Mouse (Mus musculus) Patski (cell line): ENCODE measurements around the gene Chd9. TPM values are rescaled to one million over a fixed set of nuclear protein-coding genes. Genes with fewer than 3 reads are reported as not detected.
A peak's percentile ranks its signal among the peaks of the same experiment; 100 is the strongest.
"Not testable (repeated sequence)": the region's sequence is repeated elsewhere in the genome, so short reads cannot be mapped to it uniquely, and the experiment has no call there.

ENCODE experiments used
- ATAC-seq: fragments of 100-300 bp; one replicate; pipeline ENCODE4 v1.8.0; 2021
- CTCF ChIA-PET: fragments of 350-600 bp; sonication (Branson Sonifier 250); formaldehyde crosslinking; loops from one replicate; lab custom pipeline; 2022; ENCODE audit warnings: inconsistent platforms; lab: Charles Lee
- POLR2A ChIA-PET: fragments of 350-600 bp; sonication (Branson Sonifier 250); formaldehyde crosslinking; loops from one replicate; lab custom pipeline; 2022; ENCODE audit warnings: antibody characterized with exemption, inconsistent platforms; lab: Charles Lee
- DNase-seq: peaks from one replicate; pipeline ENCODE4 v3.0.0-alpha.2; 2011; ENCODE audit warnings: low read depth, low spot score
- H3K27me3 ChIP-seq: fragments of 371-371 bp; one replicate; pipeline ENCODE4 v1.5.1; 2021
- CTCF ChIP-seq: fragments of 100-300 bp; IDR thresholded peaks from one replicate; pipeline ENCODE4 v1.5.1; 2021
- in situ Hi-C: fragments of 300-500 bp; cut with MboI; formaldehyde crosslinking; loops from 3 replicates; pipeline ENCODE4 v1.11.1; 2018; ENCODE audit warnings: low pct_unique_long_range_greater_than_20kb, mixed read lengths
- polyA plus RNA-seq: library from polyadenylated mRNA; unstranded; gene quantifications from one replicate; pipeline ENCODE4 v1.2.3, GENCODE M21; 2021

The Chd9 gene
- polyA plus RNA-seq, 1 experiment from 2014 or later, result 63.7 TPM

- DNase-seq, result no peak
- in situ Hi-C loops, result no loop called here
- TF ChIP-seq CTCF, result no peak
- no peak for ATAC-seq
- POLR2A ChIA-PET, result interaction anchor here (0.6 kb wide), 1 partner anchor 45 kb away, joined by 6 read pairs; no protein-coding TSS in a partner anchor
- H3K27me3 ChIP-seq, result no peaks in the 10 kb centered on the region
- CTCF ChIA-PET, result interaction anchor here (0.8 kb wide), 1 partner anchor 11 kb away, joined by 3 read pairs; no protein-coding TSS in a partner anchor
Measured at GRCm38 (mm10) chr8:90898578-90898977, 70.4 kb downstream of the Chd9 start.

DNA sequence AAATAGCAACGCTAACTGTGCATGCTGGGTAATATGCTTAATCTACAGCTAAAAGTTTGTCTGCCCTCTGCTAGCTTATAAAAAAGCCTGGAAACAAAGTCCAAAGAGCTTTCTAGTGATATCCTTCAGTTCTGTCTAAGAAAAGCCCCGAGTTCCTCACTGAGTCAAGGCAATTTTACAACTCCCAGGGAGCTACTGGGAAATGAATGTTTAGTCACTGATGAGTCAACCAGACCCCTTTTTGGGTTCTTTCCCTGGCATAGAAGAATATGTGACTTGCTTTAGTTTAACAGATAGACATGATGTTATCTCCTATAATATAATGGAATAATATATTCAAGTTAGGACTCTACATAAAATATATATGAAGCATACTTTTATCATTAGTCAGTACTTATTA lies 73.8 kb downstream of the Chd9 start:
- POLR2A ChIA-PET, result interaction anchor here (0.8 to 0.9 kb wide), 2 partner anchors 10 to 32 kb away, joined by 3 read pairs; no protein-coding TSS in a partner anchor
- DNase-seq (no peak), ATAC-seq (no peak)
- CTCF ChIA-PET, result interaction anchor here (1.3 to 2.1 kb wide), 4 partner anchors 10 to 73 kb away, joined by 3 to 8 read pairs (median 5); partner anchors contain the start of gene Chd9
- TF ChIP-seq CTCF, result no peak
- in situ Hi-C loops, result no loop called here
- H3K27me3 ChIP-seq, result no peaks in the 10 kb centered on the region

DNA sequence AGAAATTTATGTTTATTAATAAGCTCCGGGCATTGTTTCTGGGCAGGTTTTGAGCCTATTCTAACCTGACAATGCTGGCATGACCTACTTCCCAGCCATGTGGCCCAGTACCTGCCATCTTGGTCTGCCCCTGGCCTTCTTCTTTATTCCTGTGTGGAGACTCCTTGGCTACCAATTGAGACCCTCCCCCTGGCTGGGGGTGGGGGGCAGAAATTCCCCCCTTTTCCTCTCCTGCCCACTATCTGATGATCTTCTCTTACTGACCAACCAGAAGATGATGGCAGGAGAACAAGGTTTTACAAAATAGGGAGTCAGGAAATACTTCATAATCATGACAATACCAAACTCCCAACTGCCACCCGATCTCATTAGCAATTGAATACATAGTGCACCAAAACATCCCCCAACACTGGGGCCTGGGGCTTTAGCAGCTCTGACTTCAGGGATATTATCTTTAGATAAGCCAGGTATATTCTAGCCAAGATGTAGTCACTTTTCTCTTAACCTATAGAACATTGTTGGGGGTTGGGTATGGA lies 76.1 kb downstream of the Chd9 start:
- H3K27me3 ChIP-seq, result no peaks in the 10 kb centered on the region
- no peak for TF ChIP-seq CTCF
- ATAC-seq (no peak), DNase-seq (no peak)
- POLR2A ChIA-PET, result interaction anchor here (1.5 kb wide), 1 partner anchor 26 kb away, joined by 5 read pairs; no protein-coding TSS in a partner anchor
- CTCF ChIA-PET, result no interaction called here
- in situ Hi-C loops, result no loop called here

DNA sequence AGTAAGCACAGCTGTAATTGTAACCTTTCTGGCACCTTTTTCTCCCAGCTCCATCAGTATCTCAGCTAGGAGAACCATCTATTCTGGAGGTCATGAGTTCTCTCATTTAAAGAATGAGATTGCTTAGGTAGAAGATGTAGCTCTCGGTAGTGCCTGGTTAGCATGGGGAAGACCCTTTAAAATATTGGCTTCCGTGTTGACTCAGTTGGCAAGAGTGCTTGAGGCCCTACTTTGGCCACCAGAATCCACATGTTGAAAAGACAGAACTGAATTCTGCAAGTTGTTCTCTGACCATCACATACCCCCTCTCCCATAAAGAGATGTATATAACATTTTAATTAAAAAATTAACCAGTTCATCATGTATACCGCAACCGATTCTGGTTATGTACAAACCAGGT lies 78.8 kb downstream of the Chd9 start:
- ATAC-seq (no peak), DNase-seq (no peak)
- H3K27me3 ChIP-seq, result no peaks in the 10 kb centered on the region
- CTCF ChIA-PET, result interaction anchor here (0.8 to 2.3 kb wide), 7 partner anchors 10 to 111 kb away, joined by 3 to 10 read pairs (median 4); partner anchors contain the start of gene Chd9
- no peak for TF ChIP-seq CTCF
- in situ Hi-C loops, result no loop called here
- POLR2A ChIA-PET, result interaction anchor here (0.7 to 1.5 kb wide), 3 partner anchors 52 to 109 kb away, joined by 3 to 5 read pairs (median 4); partner anchors contain the start of gene Chd9

DNA sequence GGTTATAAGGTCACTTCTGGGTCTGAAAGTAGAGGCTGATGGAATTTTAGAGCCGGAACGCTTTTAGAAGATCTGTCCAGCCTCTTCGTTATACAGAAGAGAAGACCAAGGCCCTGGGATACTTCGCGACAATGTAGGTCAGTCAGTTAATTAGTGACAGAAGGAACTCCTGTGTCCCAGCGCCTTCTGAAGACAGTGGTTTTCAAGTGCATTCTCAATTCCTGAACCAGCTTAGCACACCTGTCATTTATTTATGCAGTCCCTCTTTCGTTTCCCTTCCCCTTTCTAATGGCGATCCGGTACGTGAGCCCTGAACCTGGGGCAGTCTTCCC lies 79.3 kb downstream of the Chd9 start:
- ATAC-seq (peak; percentile 6), DNase-seq (no peak)
- ChIA-PET POLR2A (interaction anchor here (0.6 to 1.5 kb wide), 4 partner anchors 9 to 79 kb away, joined by 3 to 5 read pairs (median 3); partner anchors contain the start of gene Chd9), CTCF (interaction anchor here (0.8 to 2.3 kb wide), 7 partner anchors 9 to 111 kb away, joined by 3 to 10 read pairs (median 4); partner anchors contain the start of gene Chd9)
- TF ChIP-seq CTCF, result no peak
- in situ Hi-C loops, result no loop called here
- H3K27me3 ChIP-seq, result no peaks in the 10 kb centered on the region

GRCm38 (mm10) chr8:90907848-90908551 lies 79.8 kb downstream of the Chd9 start:
- peak; percentile 60 for DNase-seq
- in situ Hi-C loops, result no loop called here
- no peaks in the 10 kb centered on the region for H3K27me3 ChIP-seq
- POLR2A ChIA-PET, result interaction anchor here (0.6 to 1.5 kb wide), 4 partner anchors 8 to 79 kb away, joined by 3 to 5 read pairs (median 3); partner anchors contain the start of gene Chd9
- TF ChIP-seq CTCF, result peak; percentile 99
- CTCF ChIA-PET, result interaction anchor here (0.8 to 2.3 kb wide), 6 partner anchors 9 to 112 kb away, joined by 3 to 10 read pairs (median 5); partner anchors contain the start of gene Chd9
- peak; percentile 96 for ATAC-seq

GRCm38 (mm10) chr8:90908580-90909471 lies 80.7 kb downstream of the Chd9 start:
- ChIA-PET POLR2A (interaction anchor here (1.0 to 1.2 kb wide), 2 partner anchors 32 to 66 kb away, joined by 3 to 4 read pairs; no protein-coding TSS in a partner anchor), CTCF (interaction anchor here (0.9 to 2.1 kb wide), 2 partner anchors 11 to 30 kb away, joined by 3 to 8 read pairs; no protein-coding TSS in a partner anchor)
- ATAC-seq (peak; percentile 22), DNase-seq (no peak)
- H3K27me3 ChIP-seq, result no peaks in the 10 kb centered on the region
- in situ Hi-C loops, result no loop called here
- no peak for TF ChIP-seq CTCF

- ATAC-seq (no peak), DNase-seq (no peak)
- ChIA-PET POLR2A (no interaction called here), CTCF (no interaction called here)
- no peaks in the 10 kb centered on the region for H3K27me3 ChIP-seq
- in situ Hi-C loops, result no loop called here
- TF ChIP-seq CTCF, result no peak
Measured at GRCm38 (mm10) chr8:90923158-90923905, 95.2 kb downstream of the Chd9 start.

DNA sequence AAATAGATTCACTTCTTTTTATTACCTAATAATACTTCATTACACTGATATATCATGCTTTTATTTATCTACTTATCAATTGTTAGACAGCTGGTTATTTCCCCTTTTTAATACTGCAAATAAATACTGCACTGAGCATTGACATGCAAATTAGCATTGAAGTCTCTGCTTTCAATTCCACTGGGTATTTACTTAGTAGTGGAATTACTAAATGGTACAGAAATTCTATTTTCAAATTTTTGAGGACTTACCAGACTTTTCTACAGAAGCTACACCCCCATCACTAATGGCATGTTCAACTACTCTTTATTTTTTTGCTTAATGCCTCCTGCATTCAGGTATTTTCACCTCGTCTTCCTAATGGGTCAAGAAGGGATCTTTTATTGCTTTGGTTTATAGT lies 100.3 kb downstream of the Chd9 start:
- ChIA-PET CTCF (no interaction called here), POLR2A (no interaction called here)
- no peak for TF ChIP-seq CTCF
- no peak for ATAC-seq
- no peaks in the 10 kb centered on the region for H3K27me3 ChIP-seq
- in situ Hi-C loops, result no loop called here
- DNase-seq, result no peak

- DNase-seq, in situ Hi-C loops, ATAC-seq, H3K27me3 ChIP-seq: not testable (repeated sequence)
- ChIA-PET CTCF (interaction anchor here (0.7 kb wide), 1 partner anchor 102 kb away, joined by 3 read pairs; the partner anchor contains the start of gene Chd9), POLR2A (interaction anchor here (0.6 kb wide), 1 partner anchor 104 kb away, joined by 3 read pairs; no protein-coding TSS in a partner anchor)
Measured at GRCm38 (mm10) chr8:90930125-90930524, 102.0 kb downstream of the Chd9 start.
